Mouse (Mus musculus) brain, embryonic 14.5 days (tissue): Measurements from ENCODE around the gene Tmem270.

Source experiments
- CTCF ChIP-seq: fragments of 200-500 bp; IDR thresholded peaks from 2 replicates; pipeline ENCODE4 v1.5.1; 2012; ENCODE audit warnings: inconsistent platforms, mild to moderate bottlenecking, moderate library complexity, borderline replicate concordance; ENCODE audit not compliant: insufficient read depth, insufficient read length; ENCODE audit errors: extremely low read depth
- POLR2A ChIP-seq: fragments of 200-500 bp; IDR thresholded peaks from 2 replicates; pipeline ENCODE4 v1.6.1; 2012; ENCODE audit warnings: mild to moderate bottlenecking, inconsistent platforms, borderline replicate concordance; ENCODE audit not compliant: poor library complexity, insufficient read depth, insufficient read length, severe bottlenecking; ENCODE audit errors: extremely low read depth

DNA sequence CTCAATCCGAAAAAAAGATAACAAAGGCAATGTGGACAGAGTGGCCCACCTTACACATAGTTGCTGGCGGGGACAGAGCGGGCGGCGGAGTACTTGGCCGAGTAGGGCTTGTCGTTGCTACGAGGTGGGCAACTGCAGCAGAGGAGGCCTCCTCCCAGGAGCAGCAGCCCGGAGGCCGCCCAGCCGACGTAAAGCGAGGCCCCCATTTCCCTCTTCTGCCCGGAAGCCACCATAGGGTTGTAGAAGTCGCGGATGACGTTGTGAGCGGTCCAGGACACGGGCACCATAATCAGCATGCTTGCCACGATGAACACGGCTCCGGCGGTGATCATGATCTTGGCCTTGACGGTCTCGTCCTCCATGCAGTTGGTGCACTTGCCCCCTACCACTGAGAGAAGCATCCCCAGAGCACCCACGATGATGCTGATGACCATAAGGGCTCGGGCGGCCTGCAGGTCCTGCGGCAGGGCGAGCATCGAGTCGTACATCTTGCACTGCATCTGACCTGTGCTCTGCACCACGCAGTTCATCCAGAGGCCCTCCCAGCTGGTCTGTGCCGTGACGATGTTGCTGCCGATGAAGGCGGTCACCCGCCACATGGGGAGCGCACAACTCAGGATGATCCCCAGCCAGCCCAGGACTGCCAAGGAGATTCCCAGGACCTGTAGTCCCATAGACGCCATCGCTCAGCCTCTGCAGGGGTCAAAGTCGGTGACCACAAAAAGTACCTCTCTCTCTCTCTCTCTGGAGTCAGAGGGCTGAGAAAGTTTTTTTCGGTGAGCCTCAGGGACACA is 39.7 kb upstream of the Tmem270 start:
- TF ChIP-seq POLR2A (no peak), CTCF (no peak)
